Mouse (Mus musculus) ES-Bruce4 (cell line): ENCODE results near the gene Magi2.

Experiments
- EP300 ChIP-seq: IDR thresholded peaks from 2 replicates; pipeline ENCODE4 v1.6.1; 2011; ENCODE audit warnings: low read depth, low read length; ENCODE audit not compliant: insufficient read depth
- POLR2A ChIP-seq: IDR thresholded peaks from one replicate; pipeline ENCODE4 v1.8.1; 2011; ENCODE audit warnings: low read length; ENCODE audit not compliant: insufficient read depth

- TF ChIP-seq EP300: no peak
- no peak for TF ChIP-seq POLR2A
Observed at GRCm38 (mm10) chr5:20469721-20470120, 1242.9 kb downstream of the Magi2 start.
